Comparison of ENCODE assay signal across 19 mouse cellular contexts in genomic region chr5:135508284-135508683, GRCm38 (mm10). TPM values are rescaled to one million over a fixed set of nuclear protein-coding genes. Genes with fewer than 3 reads are reported as not detected.
DNase-seq lines count a peak whose midpoint lies in the region; ATAC-seq and TF ChIP-seq lines count a peak whose summit lies in the region.
"Had no signal": no experiment of that assay in that cellular context is flagged by ENCODE, and none has a peak within 500 bp of the region (broad histone marks: within the 10 kb centered on the region; RNA-seq: fewer than 3 reads in every experiment).

No protein-coding gene starts in this region.

- no peak for DNase-seq in forebrain, embryonic 10.5 days (ENCODE audit: extremely low spot score, low spot score)
- peak; percentile 65 for DNase-seq in liver, adult 2 months (ENCODE audit: extremely low read depth, low read depth, low spot score)
- DNase-seq in liver, postnatal 0 days, result no peak
- DNase-seq in adrenal gland, postnatal 25 days, result peak; percentile 33
- DNase-seq in lung, postnatal 36 days, result peak; percentile 66
- DNase-seq: cerebellum, adult 9-10 months; layer of hippocampus, postnatal 36 days; liver, embryonic 13.5 days; retina, postnatal 1 day; thymus, postnatal 36 days had no signal

- no peak overlapping the region for H3K27ac ChIP-seq in forebrain, embryonic 15.5 days (replicated peaks)
- H3K27ac ChIP-seq in forebrain, embryonic 10.5 days, result no peak overlapping the region
- H3K27ac ChIP-seq in liver, adult 2 months (replicated peaks; ENCODE audit: insufficient read depth, low read depth, low read length), result no peak overlapping the region
- H3K27ac ChIP-seq in liver, postnatal 0 days (ENCODE audit: low read depth), result no peak overlapping the region
- no peak overlapping the region for H3K27ac ChIP-seq in intestine, embryonic 16.5 days (ENCODE audit: low read length)
- H3K27ac ChIP-seq: embryonic facial prominence, embryonic 12.5 days; liver, embryonic 13.5 days; midbrain, embryonic 10.5 days had no signal

- TF ChIP-seq CTCF in liver, adult 2 months (IDR thresholded peaks at IDR 0.05; ENCODE audit: low read depth, low read length), result no peak
- no peak for TF ChIP-seq CTCF in liver, postnatal 0 days (IDR thresholded peaks at IDR 0.05; ENCODE audit: low read depth)

- no peaks in the 10 kb centered on the region for H3K9me3 ChIP-seq in forebrain, embryonic 15.5 days
- H3K9me3 ChIP-seq in forebrain, embryonic 10.5 days, result peaks cover 4% of the 10 kb centered on the region; the same call in 1 of the 2 replicates
- H3K9me3 ChIP-seq in liver, postnatal 0 days (ENCODE audit: low read length), result no peaks in the 10 kb centered on the region
- H3K9me3 ChIP-seq in intestine, embryonic 16.5 days (ENCODE audit: control insufficient read depth, low read length), result no peaks in the 10 kb centered on the region
- H3K9me3 ChIP-seq: embryonic facial prominence, embryonic 12.5 days; liver, embryonic 13.5 days; midbrain, embryonic 10.5 days had no signal

- H3K36me3 ChIP-seq in forebrain, embryonic 15.5 days, result no peaks in the 10 kb centered on the region
- 0 out of 2 replicates have a peak, but pooled peaks cover 3% of the 10 kb centered on the region for H3K36me3 ChIP-seq in forebrain, embryonic 10.5 days (replicated peaks)
- H3K36me3 ChIP-seq in liver, adult 2 months (ENCODE audit: control insufficient read depth, insufficient read depth, low read length), result no peaks in the 10 kb centered on the region
- no peaks in the 10 kb centered on the region for H3K36me3 ChIP-seq in liver, postnatal 0 days (replicated peaks; ENCODE audit: insufficient read depth, low read length)
- no peaks in the 10 kb centered on the region for H3K36me3 ChIP-seq in intestine, embryonic 16.5 days (ENCODE audit: control insufficient read depth, insufficient read depth, low read length)
- H3K36me3 ChIP-seq: embryonic facial prominence, embryonic 12.5 days; liver, embryonic 13.5 days had no signal

- no peaks in the 10 kb centered on the region for H3K79me2 ChIP-seq in liver, adult 2 months (ENCODE audit: control insufficient read depth, insufficient read depth, low read length)

- ATAC-seq in forebrain, embryonic 15.5 days (replicated peaks), result peak; percentile 26; the same call in 1 of the 2 replicates
- no peak for ATAC-seq in liver, postnatal 0 days
- ATAC-seq in intestine, embryonic 16.5 days, result no peak
- ATAC-seq in CD4-positive, CD25-positive, alpha-beta regulatory T cell, adult 4 months, result no peak

- no peak overlapping the region for H3K4me2 ChIP-seq in forebrain, embryonic 15.5 days (replicated peaks)
- no peak overlapping the region for H3K4me2 ChIP-seq in liver, postnatal 0 days (ENCODE audit: low read depth, low read length)
- H3K4me2 ChIP-seq in intestine, embryonic 16.5 days (ENCODE audit: low read depth, low read length), result no peak overlapping the region
- H3K4me2 ChIP-seq: embryonic facial prominence, embryonic 12.5 days; liver, embryonic 13.5 days had no signal

- no peak overlapping the region for H3K9ac ChIP-seq in forebrain, embryonic 15.5 days (replicated peaks)
- H3K9ac ChIP-seq in liver, adult 2 months (ENCODE audit: low read depth, low read length), result no peak overlapping the region
- no peak overlapping the region for H3K9ac ChIP-seq in liver, postnatal 0 days (replicated peaks)
- no peak overlapping the region for H3K9ac ChIP-seq in intestine, embryonic 16.5 days (ENCODE audit: low read depth, low read length)
- H3K9ac ChIP-seq: embryonic facial prominence, embryonic 12.5 days; liver, embryonic 13.5 days had no signal

- 52% methylated on average over 3 of the region's 3 CpGs for WGBS in forebrain, embryonic 15.5 days
- WGBS in forebrain, embryonic 10.5 days, result 89% methylated on average over 3 of the region's 3 CpGs
- WGBS in liver, adult 2 months, result 29% methylated on average over 3 of the region's 3 CpGs
- 65% methylated on average over 3 of the region's 3 CpGs for WGBS in liver, postnatal 0 days (ENCODE audit: insufficient replicate concordance)
- whole genome bisulfite sequencing in intestine, embryonic 16.5 days, result 84% methylated on average over 3 of the region's 3 CpGs

- no peaks in the 10 kb centered on the region for H3K27me3 ChIP-seq in forebrain, embryonic 15.5 days
- no peaks in the 10 kb centered on the region for H3K27me3 ChIP-seq in forebrain, embryonic 10.5 days (ENCODE audit: poor library complexity, severe bottlenecking)
- H3K27me3 ChIP-seq in liver, adult 2 months (ENCODE audit: control insufficient read depth, insufficient read depth, low read length), result no peaks in the 10 kb centered on the region
- no peaks in the 10 kb centered on the region for H3K27me3 ChIP-seq in liver, postnatal 0 days (ENCODE audit: insufficient read depth, low read length)
- H3K27me3 ChIP-seq in intestine, embryonic 16.5 days (replicated peaks; ENCODE audit: control insufficient read depth, insufficient read depth, low read length), result no peaks in the 10 kb centered on the region
- H3K27me3 ChIP-seq: embryonic facial prominence, embryonic 12.5 days; liver, embryonic 13.5 days; Patski had no signal

- TF ChIP-seq EP300 in liver, postnatal 0 days (IDR thresholded peaks at IDR 0.05; ENCODE audit: low read depth), result no peak

- TF ChIP-seq POLR2A in liver, adult 2 months (IDR thresholded peaks at IDR 0.05; ENCODE audit: extremely low read depth, insufficient read depth, low read length), result no peak

- no peak overlapping the region for H3K4me3 ChIP-seq in forebrain, embryonic 15.5 days
- H3K4me3 ChIP-seq in forebrain, embryonic 10.5 days, result no peak overlapping the region
- H3K4me3 ChIP-seq in liver, adult 2 months (ENCODE audit: insufficient read depth, low read depth, low read length), result no peak overlapping the region
- no peak overlapping the region for H3K4me3 ChIP-seq in liver, postnatal 0 days (ENCODE audit: low read depth, low read length)
- no peak overlapping the region for H3K4me3 ChIP-seq in intestine, embryonic 16.5 days (ENCODE audit: low read length)
- H3K4me3 ChIP-seq: embryonic facial prominence, embryonic 12.5 days; liver, embryonic 13.5 days; midbrain, embryonic 10.5 days had no signal

- H3K4me1 ChIP-seq in forebrain, embryonic 15.5 days, result peaks cover 19% of the 10 kb centered on the region
- H3K4me1 ChIP-seq in forebrain, embryonic 10.5 days, result peaks cover 19% of the 10 kb centered on the region
- H3K4me1 ChIP-seq in liver, adult 2 months (ENCODE audit: control insufficient read depth, insufficient read depth, low read length), result no peaks in the 10 kb centered on the region
- H3K4me1 ChIP-seq in liver, postnatal 0 days (ENCODE audit: insufficient read depth), result no peaks in the 10 kb centered on the region
- peaks cover 2% of the 10 kb centered on the region; the same call in 1 of the 2 replicates for H3K4me1 ChIP-seq in intestine, embryonic 16.5 days (ENCODE audit: control insufficient read depth, insufficient read depth, low read length)
- H3K4me1 ChIP-seq: liver, embryonic 13.5 days had no signal

RNA-seq across cellular contexts. Expression of gene Hip1, which starts 36.6 kb away (rescaled TPM):
- polyA plus RNA-seq in forebrain, embryonic 15.5 days (2015; fragmentation: Nextera tagmentation; extraction: Ambion mirVana), result 29.2 and 31.7 TPM in 2 replicates
- 66.6 and 72.1 TPM in 2 replicates for polyA plus RNA-seq in forebrain, embryonic 10.5 days (2016; fragmentation: Nextera tagmentation; extraction: Ambion mirVana)
- total RNA-seq in liver, adult 2 months (2014; rRNA removed), result 3.2 and 6.5 TPM in 2 replicates
- polyA plus RNA-seq in liver, adult 2 months (2012; rRNA removed), result 2.2 and 3.1 TPM in 2 replicates
- polyA plus RNA-seq in liver, postnatal 0 days (2015; fragmentation: Nextera tagmentation; extraction: Ambion mirVana), result 2.4 and 2.7 TPM in 2 replicates
- total RNA-seq in adrenal gland, postnatal 25 days (2021), result 24.3 and 27.1 TPM in 2 replicates
- polyA plus RNA-seq in intestine, embryonic 16.5 days (2015; fragmentation: Nextera tagmentation; extraction: Ambion mirVana), result 15.0 and 15.3 TPM in 2 replicates
- 1 to 10 TPM; 5.4 to 7.4 TPM for polyA plus RNA-seq in CD4-positive, CD25-positive, alpha-beta regulatory T cell, adult 4 months (2017; shearing (Covaris generic))

RNA-seq across cellular contexts. Expression of gene Ccl26, which starts 55.1 kb away (rescaled TPM):
- not detected in 2 replicates for polyA plus RNA-seq in forebrain, embryonic 15.5 days (2015; fragmentation: Nextera tagmentation; extraction: Ambion mirVana)
- not detected in 2 replicates for polyA plus RNA-seq in forebrain, embryonic 10.5 days (2016; fragmentation: Nextera tagmentation; extraction: Ambion mirVana)
- total RNA-seq in liver, adult 2 months (2014; rRNA removed), result not detected in 2 replicates
- not detected in 2 replicates for polyA plus RNA-seq in liver, adult 2 months (2012; rRNA removed)
- polyA plus RNA-seq in liver, postnatal 0 days (2015; fragmentation: Nextera tagmentation; extraction: Ambion mirVana), result not detected in 2 replicates
- not detected in 2 replicates for total RNA-seq in adrenal gland, postnatal 25 days (2021)
- polyA plus RNA-seq in intestine, embryonic 16.5 days (2015; fragmentation: Nextera tagmentation; extraction: Ambion mirVana), result not detected in 2 replicates
- not detected for polyA plus RNA-seq in CD4-positive, CD25-positive, alpha-beta regulatory T cell, adult 4 months (2017; shearing (Covaris generic))
- total RNA-seq: heart, postnatal 4 days; layer of hippocampus, postnatal 36 days had no signal
- polyA plus RNA-seq: embryonic facial prominence, embryonic 12.5 days; liver, embryonic 13.5 days; midbrain, embryonic 10.5 days; neural tube, embryonic 11.5 days; Patski; stomach, embryonic 14.5 days had no signal

Comparison
In these comparisons a context has a peak if more than half of its experiments do, and no peak if none do; other contexts are left out.
1. DNase-seq: peak in liver, adult 2 months (single experiment), adrenal gland, postnatal 25 days (single experiment) and lung, postnatal 36 days (single experiment); none in forebrain, embryonic 10.5 days (single experiment) and liver, postnatal 0 days (single experiment).